Mouse (Mus musculus) forebrain, embryonic 11.5 days (tissue): ENCODE measurements around the gene Gp9. TPM values are rescaled to one million over a fixed set of nuclear protein-coding genes. Genes with fewer than 3 reads are reported as not detected.

ENCODE experiments used
- ATAC-seq: fragments of 200-750 bp; cut with Nextera tagmentation; replicated peaks from 2 replicates; pipeline ENCODE4 v1.8.0; 2017; ENCODE audit warnings: moderate TSS enrichment; ENCODE audit not compliant: low FRiP score
- DNase-seq: peaks from one replicate; pipeline ENCODE4 v3.0.0-alpha.2; 2017; ENCODE audit warnings: low spot score
- H3K27ac ChIP-seq: fragments of 300-500 bp; sonication (generic); 2 replicates; pipeline ENCODE4 v1.5.1; 2014; ENCODE audit warnings: low read depth, low read length
- H3K27me3 ChIP-seq: fragments of 300-500 bp; sonication (generic); 2 replicates; pipeline ENCODE4 v1.6.1; 2014; ENCODE audit warnings: mild to moderate bottlenecking, low read length, mixed read lengths; ENCODE audit not compliant: control insufficient read depth, insufficient read depth
- H3K36me3 ChIP-seq: fragments of 300-500 bp; sonication (generic); 2 replicates; pipeline ENCODE4 v1.6.1; 2014; ENCODE audit warnings: mild to moderate bottlenecking, low read length, moderate library complexity, mixed read lengths; ENCODE audit not compliant: control insufficient read depth, insufficient read depth
- H3K4me1 ChIP-seq: fragments of 300-500 bp; sonication (generic); replicated peaks from 2 replicates; pipeline ENCODE4 v1.6.1; 2014; ENCODE audit warnings: low read length, mixed read lengths; ENCODE audit not compliant: control insufficient read depth, insufficient read depth
- H3K4me2 ChIP-seq: fragments of 300-500 bp; sonication (generic); 2 replicates; pipeline ENCODE4 v1.6.1; 2014; ENCODE audit warnings: low read depth, mild to moderate bottlenecking, low read length, moderate library complexity, mixed read lengths; ENCODE audit not compliant: severe bottlenecking
- H3K4me3 ChIP-seq: fragments of 300-500 bp; sonication (generic); 2 replicates; pipeline ENCODE4 v1.5.1; 2014; ENCODE audit warnings: low read depth, low read length
- H3K9ac ChIP-seq: fragments of 300-500 bp; sonication (generic); 2 replicates; pipeline ENCODE4 v1.6.1; 2014; ENCODE audit warnings: low read length
- H3K9me3 ChIP-seq: fragments of 300-500 bp; sonication (generic); 2 replicates; pipeline ENCODE4 v1.6.1; 2016; ENCODE audit warnings: low read length, mixed read lengths; ENCODE audit not compliant: control insufficient read depth
- WGBS: fragments of 180-500 bp; shearing (Covaris S2); extraction: QIAGEN DNeasy Blood & Tissue Kit; methylation state at CpG from one replicate; pipeline ENCODE4 v1.1.7; 2014; 5-methylcytosine and 5-hydroxymethylcytosine counted together
- polyA plus RNA-seq: library from polyadenylated mRNA; unstranded; fragments of >200 nt; fragmentation: Nextera tagmentation; extraction: Ambion mirVana; gene quantifications from 2 replicates; pipeline ENCODE4 v1.2.1, GENCODE M21; 2014

Gp9 gene
- polyA plus RNA-seq, 1 experiment from 2014 or later: 2.8 TPM

DNA sequence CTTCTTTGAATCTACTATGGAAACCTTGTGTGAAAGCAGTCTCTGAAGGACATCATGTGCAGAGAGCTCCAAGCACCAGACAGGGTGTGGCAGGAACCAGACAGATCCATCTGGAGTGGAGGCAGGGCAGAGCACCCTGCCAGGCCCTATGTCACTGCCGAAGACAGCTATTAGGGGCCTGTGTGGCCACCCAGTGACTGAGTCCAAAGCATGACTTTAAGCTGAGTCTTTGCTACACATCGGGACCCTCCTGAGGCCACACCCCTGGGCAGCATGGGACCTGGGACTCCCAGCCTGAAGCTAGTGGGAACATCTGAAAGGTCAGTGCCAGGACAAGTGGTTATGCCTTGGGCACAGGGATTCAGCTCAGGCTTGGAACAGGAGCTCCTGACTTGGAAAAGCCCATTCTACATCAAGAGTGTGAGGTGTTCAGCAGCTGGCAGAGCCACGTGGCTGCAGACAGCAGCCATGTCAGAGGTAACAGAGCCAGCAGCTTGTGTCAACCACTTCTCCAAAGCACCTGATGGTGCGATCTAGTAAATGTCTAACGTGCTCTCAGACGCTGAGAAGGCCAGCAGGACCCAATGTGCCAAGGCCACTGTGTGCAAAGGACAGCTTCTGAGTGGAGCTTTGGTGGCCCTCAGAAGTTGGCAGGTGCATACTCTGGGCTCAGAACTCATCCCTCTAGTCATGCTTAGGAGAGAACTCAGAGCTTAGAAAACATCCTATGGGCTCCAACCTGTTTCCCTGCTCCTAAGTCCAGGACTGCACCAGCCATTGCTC lies 9.4 kb downstream of the Gp9 start:
- no peak for ATAC-seq
- Histone ChIP-seq H3K9ac (no peak overlapping the region), H3K4me2 (no peak overlapping the region), H3K36me3 (no peaks in the 10 kb centered on the region), H3K27ac (no peak overlapping the region), H3K4me1 (no peaks in the 10 kb centered on the region), H3K27me3 (no peaks in the 10 kb centered on the region), H3K9me3 (no peaks in the 10 kb centered on the region), H3K4me3 (no peak overlapping the region)
- 84% methylated on average over 6 of the region's 6 CpGs for WGBS
- peak; percentile 36 for DNase-seq

DNA sequence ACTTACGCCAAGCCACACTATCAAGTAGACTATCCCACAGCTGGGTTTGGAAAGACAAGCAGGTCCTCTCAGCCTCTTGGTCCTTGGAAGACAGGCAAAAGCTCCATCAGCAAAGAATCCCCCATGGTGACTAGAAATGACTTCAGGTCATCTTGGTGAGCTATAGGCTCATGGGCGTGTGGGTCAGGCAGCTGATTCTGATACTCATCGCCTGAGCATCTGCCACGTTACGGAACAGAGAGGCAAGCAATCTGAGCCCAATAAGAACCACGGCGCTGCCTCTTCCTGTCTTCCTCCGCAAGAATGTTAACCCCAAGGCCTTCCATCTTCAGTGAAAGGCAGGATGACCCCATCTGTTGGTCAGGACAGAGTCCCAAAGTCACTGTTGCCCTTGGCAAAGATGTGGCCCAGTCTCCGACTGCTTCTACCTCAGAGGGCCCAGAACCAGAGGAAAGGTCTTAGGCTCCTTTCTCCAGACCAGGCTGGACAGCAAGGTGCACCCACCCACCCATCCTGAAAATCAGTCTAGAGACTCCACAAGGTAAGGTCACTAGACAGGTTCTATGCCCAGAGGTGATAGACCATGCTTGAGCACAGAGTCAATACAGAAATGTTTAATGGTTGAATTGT lies 10.5 kb downstream of the Gp9 start:
- Histone ChIP-seq H3K9ac (no peak overlapping the region), H3K4me1 (no peaks in the 10 kb centered on the region), H3K27me3 (no peaks in the 10 kb centered on the region), H3K36me3 (no peaks in the 10 kb centered on the region), H3K4me2 (no peak overlapping the region), H3K27ac (no peak overlapping the region), H3K9me3 (no peaks in the 10 kb centered on the region), H3K4me3 (no peak overlapping the region)
- ATAC-seq (no peak), DNase-seq (peak; percentile 29)
- WGBS: 93% methylated on average over 9 of the region's 9 CpGs

DNA sequence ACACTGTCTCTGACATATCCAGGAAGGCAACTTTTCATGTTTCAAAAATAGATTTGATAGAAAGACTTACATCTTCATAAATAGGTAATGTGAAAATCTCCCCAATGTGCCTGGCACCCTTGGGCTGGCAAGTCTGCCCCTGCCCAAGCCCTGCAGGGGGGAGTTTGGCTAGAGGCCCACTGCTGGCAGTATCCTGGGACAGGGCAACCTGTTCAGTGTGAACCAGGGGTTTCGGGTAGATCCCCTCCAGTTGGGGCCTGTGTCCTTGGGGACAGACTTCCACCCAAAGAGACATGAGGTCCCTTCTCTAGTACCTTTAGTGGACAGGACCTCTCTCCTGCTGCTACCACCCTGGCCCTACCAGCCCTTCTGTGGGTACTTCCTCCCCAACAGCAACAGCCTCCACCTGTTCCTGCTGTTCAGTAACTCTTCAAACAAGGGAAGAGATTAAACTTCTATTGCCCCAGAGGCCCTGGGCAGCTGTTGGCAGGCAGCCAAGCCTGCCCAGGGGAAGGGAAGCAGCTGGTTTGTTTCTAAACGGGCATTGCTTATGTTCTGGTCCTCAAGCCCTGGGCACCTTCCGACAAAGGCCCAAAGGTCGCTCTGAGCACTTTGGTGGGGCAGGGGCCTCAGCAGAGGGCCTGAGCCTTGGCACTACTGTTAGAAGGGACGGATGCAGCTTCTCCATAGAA lies 11.2 kb downstream of the Gp9 start:
- no peak overlapping the region for H3K9ac ChIP-seq
- no peak overlapping the region for H3K4me3 ChIP-seq
- H3K36me3 ChIP-seq: no peaks in the 10 kb centered on the region
- DNase-seq (peak; percentile 47), ATAC-seq (no peak)
- no peaks in the 10 kb centered on the region for H3K9me3 ChIP-seq
- no peaks in the 10 kb centered on the region for H3K4me1 ChIP-seq
- H3K27ac ChIP-seq: no peak overlapping the region; the same call in 1 of the 2 replicates
- H3K4me2 ChIP-seq: no peak overlapping the region
- no peaks in the 10 kb centered on the region for H3K27me3 ChIP-seq
- 70% methylated on average over 5 of the region's 5 CpGs for WGBS

DNA sequence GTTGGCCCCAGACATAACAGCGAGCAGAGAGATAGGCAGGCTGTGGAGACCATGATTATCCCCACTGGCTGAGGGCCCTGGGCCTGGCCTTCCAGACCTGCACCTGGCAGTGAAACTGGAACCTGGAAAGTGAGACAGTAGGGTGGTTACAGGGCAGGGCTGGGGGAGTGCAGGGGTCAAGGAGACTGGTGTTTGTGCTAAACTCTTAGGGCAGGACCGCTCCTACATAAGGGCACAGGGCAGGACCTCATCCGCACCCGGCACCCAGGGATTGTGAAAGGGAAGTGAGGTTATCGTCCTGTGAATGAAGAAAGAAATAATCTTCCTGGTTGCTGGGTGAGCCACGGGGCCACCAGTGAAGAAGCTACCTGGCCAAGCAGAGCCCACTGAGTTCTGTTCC lies 11.9 kb downstream of the Gp9 start:
- Histone ChIP-seq H3K36me3 (no peaks in the 10 kb centered on the region), H3K4me1 (no peaks in the 10 kb centered on the region), H3K27me3 (no peaks in the 10 kb centered on the region), H3K27ac (no peak overlapping the region), H3K4me2 (no peak overlapping the region), H3K9me3 (no peaks in the 10 kb centered on the region), H3K9ac (no peak overlapping the region), H3K4me3 (no peak overlapping the region)
- 95% methylated on average over 6 of the region's 6 CpGs for WGBS
- DNase-seq: peak; percentile 30
- ATAC-seq: no peak

DNA sequence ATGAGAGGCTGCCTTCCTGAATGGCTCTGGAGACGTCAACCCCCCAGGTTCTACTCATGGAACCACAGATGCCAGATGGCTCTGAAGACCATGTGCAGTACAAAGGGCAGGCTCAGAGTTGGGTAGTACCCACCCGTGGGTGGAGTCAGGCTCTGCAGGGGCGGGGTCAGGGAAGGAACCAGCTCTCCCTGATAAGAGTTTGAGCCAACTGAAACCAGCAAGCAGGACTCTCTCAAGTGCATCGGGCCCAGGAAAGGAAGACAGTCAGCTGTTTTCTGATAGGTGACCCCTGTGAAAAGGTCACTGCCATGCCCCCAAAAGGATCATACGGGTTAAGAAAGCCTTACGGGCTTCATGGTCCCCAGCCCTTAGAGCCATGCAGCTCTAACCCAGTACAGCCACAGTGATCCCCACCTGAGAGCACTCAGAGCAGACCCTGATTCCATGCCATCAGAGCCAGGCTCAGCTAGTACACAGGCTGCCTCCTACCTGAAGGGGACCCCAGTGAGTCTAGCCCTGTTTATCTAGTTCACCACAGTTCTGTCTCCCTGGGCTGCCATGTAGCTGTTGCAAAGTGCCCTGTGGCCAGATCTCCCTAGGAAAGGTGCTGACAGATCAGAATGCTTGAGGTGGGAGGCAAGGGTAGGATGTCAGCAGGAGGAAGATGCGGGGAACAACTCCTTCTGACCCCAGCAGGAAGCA lies 13.1 kb downstream of the Gp9 start:
- ATAC-seq: no peak
- Histone ChIP-seq H3K9ac (no peak overlapping the region), H3K9me3 (no peaks in the 10 kb centered on the region), H3K4me3 (no peak overlapping the region), H3K36me3 (no peaks in the 10 kb centered on the region), H3K4me1 (no peaks in the 10 kb centered on the region; the same call in 1 of the 2 replicates), H3K4me2 (no peak overlapping the region), H3K27ac (no peak overlapping the region), H3K27me3 (no peaks in the 10 kb centered on the region)
- WGBS: 74% methylated on average over 7 of the region's 7 CpGs
- DNase-seq: peak; percentile 48

DNA sequence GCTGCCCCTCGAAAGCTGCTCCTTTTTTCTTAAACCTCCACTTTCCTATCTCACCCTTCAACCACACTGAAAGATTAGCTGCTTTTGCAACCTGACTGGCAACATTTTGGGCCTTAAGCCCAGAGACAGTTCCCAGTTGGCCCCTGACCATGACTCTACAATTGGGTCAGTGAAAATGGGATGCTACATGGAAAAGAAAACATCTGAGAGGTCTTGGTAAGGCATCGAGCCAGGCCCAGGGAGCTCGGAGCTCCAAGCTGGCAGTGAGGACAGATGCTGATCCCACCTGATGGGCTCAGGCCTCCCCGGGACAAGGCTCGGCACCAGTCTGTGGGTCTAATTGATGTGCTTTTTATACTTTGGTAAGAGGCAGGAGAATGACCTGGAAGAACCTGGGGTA lies 14.0 kb downstream of the Gp9 start:
- H3K4me3 ChIP-seq: no peak overlapping the region
- no peak overlapping the region for H3K9ac ChIP-seq
- no peaks in the 10 kb centered on the region for H3K27me3 ChIP-seq
- no peaks in the 10 kb centered on the region; the same call in 1 of the 2 replicates for H3K4me1 ChIP-seq
- no peaks in the 10 kb centered on the region for H3K9me3 ChIP-seq
- no peak overlapping the region for H3K4me2 ChIP-seq
- 94% methylated on average over 5 of the region's 5 CpGs for WGBS
- H3K27ac ChIP-seq: no peak overlapping the region
- ATAC-seq (no peak), DNase-seq (peak; percentile 37)
- H3K36me3 ChIP-seq: no peaks in the 10 kb centered on the region

DNA sequence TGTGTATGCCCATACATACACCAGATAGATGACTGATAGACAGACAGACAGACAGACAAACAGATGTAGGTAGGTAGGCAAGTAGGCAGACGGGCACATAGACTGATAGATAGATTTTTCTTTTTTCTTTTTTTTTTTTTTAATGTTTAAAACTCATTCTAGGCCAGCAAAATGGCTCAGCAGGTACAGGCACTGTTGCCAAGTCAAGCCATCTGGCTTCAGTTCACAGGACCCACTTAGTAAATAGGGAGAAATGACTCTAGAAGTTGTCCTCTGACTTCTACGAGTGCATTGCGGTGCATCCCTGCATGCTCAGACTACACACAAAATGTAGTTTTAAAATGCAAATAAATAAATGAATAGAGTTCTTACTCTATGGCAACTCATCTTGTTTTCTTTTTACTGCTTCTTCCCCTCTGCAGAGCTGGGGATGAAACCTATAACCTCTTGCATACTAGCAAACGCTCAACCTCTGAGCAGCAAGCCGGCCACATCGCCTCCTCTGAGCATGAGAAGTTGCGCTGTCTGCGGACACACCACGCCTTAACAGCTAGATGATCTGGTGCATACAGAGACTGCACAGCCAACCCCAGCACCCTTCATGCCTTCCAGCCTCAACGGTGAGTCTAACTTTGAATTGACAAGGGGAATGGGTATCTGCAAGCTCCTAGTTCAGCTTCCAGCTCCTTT lies 16.1 kb downstream of the Gp9 start:
- H3K27me3 ChIP-seq: no peaks in the 10 kb centered on the region
- H3K9me3 ChIP-seq: no peaks in the 10 kb centered on the region
- H3K9ac ChIP-seq: no peak overlapping the region
- ATAC-seq (no peak), DNase-seq (no peak)
- no peaks in the 10 kb centered on the region for H3K36me3 ChIP-seq
- H3K4me3 ChIP-seq: no peak overlapping the region
- 95% methylated on average over 10 of the region's 10 CpGs for WGBS
- H3K4me1 ChIP-seq: no peaks in the 10 kb centered on the region; the same call in 1 of the 2 replicates
- H3K4me2 ChIP-seq: no peak overlapping the region
- H3K27ac ChIP-seq: no peak overlapping the region
